Mouse (Mus musculus): Measurements from ENCODE around the gene Fryl. TPM values are rescaled to one million over a fixed set of nuclear protein-coding genes. Genes with fewer than 3 reads are reported as not detected.
A peak's percentile ranks its signal among the peaks of the same experiment; 100 is the strongest.

Fryl gene
- polyA plus RNA-seq, 1 experiment from 2014 or later = 30.7 TPM

DNA sequence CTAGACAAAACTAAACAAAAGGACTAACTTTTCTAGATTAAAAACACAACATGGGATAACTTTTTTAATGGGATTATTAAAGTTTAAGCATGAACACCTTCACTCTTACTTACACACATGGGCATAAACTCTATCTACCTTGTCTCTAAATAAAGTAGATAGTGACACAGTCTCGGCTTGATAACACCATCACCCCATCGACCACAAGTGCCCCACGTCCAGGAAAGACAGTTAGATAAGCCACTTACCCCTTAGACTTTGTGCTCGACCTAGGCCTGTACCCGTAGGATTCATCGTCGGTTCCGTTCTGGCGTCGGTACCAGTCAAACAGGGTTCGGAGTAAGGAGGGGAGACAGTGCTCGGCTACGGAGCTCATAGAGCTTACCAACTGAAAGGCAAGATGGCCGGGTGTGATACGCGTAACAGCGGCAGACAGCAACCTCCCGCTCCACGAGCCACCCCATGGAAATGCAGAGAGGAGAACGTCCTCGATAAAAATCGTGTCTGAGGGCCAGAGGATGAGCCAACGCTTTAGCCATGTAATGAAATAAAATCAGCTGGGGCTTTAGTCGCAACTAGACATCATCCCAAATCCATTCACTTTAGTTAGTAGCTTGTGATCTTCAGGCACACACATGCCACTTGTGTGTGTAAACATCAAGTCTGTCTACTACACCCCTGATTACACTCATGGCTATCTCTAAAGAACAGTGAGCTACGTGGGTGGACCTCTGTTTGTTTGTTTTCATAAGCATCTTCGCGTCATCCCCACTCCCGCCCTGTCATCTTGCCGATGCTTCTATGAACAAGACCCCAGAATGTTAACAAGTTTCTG lies 123.2 kb downstream of the Fryl start:
- Histone ChIP-seq H3K27ac (no peak overlapping the region), H3K27me3 (ENCODE audit: insufficient read depth, poor library complexity, severe bottlenecking) (no peaks in the 10 kb centered on the region), H3K4me1 (replicated peaks) (peaks cover 5% of the 10 kb centered on the region; the same call in 1 of the 2 replicates), H3K36me3 (peaks cover 22% of the 10 kb centered on the region), H3K9me3 (no peaks in the 10 kb centered on the region), H3K4me3 (no peak overlapping the region)
- 93% methylated on average over 29 of the region's 29 CpGs for WGBS
- no peak for DNase-seq (ENCODE audit: low spot score)

DNA sequence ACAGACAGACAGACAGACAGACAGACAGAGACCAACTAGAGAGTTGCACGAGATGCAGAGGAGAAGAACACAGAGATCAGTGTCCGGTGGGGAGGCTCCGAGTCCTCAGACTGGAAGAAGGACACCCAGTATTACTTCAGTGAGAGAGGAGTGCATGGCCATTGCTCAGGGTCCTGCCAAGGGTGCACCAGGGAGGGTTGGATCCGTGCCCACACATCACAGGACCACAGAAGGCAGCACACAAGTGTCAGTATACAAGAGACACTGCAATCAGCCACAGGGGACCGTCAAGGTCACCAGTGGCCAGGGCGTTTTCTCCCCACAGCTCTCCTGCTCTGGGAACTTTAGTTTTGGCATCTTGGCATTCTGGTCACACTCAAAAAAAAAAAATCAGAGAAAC lies 125.4 kb downstream of the Fryl start:
- Histone ChIP-seq H3K4me1 (replicated peaks) (peaks cover 5% of the 10 kb centered on the region; the same call in 1 of the 2 replicates), H3K27ac (0 out of 2 replicates have a peak overlapping the region, but pooled peaks have one; percentile 3), H3K9me3 (no peaks in the 10 kb centered on the region), H3K4me3 (no peak overlapping the region), H3K36me3 (peaks cover 41% of the 10 kb centered on the region), H3K27me3 (ENCODE audit: insufficient read depth, poor library complexity, severe bottlenecking) (no peaks in the 10 kb centered on the region)
- WGBS = 84% methylated on average over 6 of the region's 6 CpGs
- no peak for DNase-seq (ENCODE audit: low spot score)

DNA sequence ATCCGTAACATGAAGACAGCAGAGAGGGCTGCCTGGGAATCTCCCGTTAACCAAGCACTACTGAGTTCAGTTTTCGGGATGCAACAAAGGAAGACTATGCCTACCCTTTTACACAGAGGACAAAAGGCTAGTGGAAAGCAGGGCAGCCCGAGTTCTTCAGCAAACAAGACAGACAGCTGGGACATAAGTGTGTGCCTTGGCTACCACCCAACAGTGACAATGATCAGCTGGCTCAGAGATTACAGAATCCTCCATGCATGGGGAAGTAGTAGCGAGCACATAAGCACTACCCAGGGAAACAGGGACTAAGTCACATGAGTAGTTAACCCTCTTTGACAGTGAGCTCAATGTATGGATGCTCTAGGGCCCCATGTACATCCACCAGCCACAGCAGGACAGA lies 126.5 kb downstream of the Fryl start:
- Histone ChIP-seq H3K4me3 (no peak overlapping the region), H3K9me3 (no peaks in the 10 kb centered on the region), H3K27ac (no peak overlapping the region), H3K4me1 (replicated peaks) (peaks cover 5% of the 10 kb centered on the region; the same call in 1 of the 2 replicates), H3K36me3 (peaks cover 52% of the 10 kb centered on the region), H3K27me3 (ENCODE audit: insufficient read depth, poor library complexity, severe bottlenecking) (no peaks in the 10 kb centered on the region)
- DNase-seq (ENCODE audit: low spot score) = no peak
- WGBS = 61% methylated on average over 5 of the region's 5 CpGs

GRCm38 (mm10) chr5:73119969-73120725 lies 136.3 kb downstream of the Fryl start:
- H3K4me1 ChIP-seq (replicated peaks) = no peaks in the 10 kb centered on the region
- WGBS = 94% methylated on average over 13 of the region's 13 CpGs
- H3K36me3 ChIP-seq = peaks cover 61% of the 10 kb centered on the region
- H3K27me3 ChIP-seq (ENCODE audit: insufficient read depth, poor library complexity, severe bottlenecking) = no peaks in the 10 kb centered on the region
- H3K27ac ChIP-seq = no peak overlapping the region
- DNase-seq (ENCODE audit: low spot score) = no peak
- H3K4me3 ChIP-seq = no peak overlapping the region
- no peaks in the 10 kb centered on the region for H3K9me3 ChIP-seq

DNA sequence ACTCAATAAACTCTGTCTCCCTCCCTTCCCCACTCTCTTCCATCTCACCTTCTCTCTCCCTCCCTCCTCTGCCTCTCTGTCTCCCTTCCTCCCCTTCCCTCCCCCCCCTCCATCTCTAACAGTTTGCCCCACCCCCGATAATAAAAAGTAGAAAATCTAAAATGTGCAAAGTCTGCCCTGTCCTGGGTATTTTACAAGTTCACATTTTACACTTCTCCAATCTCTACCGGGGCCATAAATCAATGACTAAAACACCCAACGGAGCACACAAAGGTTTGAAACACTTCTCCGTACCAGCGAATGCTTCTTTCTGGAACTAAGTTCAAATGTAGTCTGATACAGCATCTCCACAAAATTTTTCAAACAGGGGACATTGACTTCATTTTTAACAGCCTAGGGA lies 136.9 kb downstream of the Fryl start:
- no peak for DNase-seq (ENCODE audit: low spot score)
- Histone ChIP-seq H3K9me3 (no peaks in the 10 kb centered on the region), H3K27me3 (ENCODE audit: insufficient read depth, poor library complexity, severe bottlenecking) (no peaks in the 10 kb centered on the region), H3K36me3 (peaks cover 64% of the 10 kb centered on the region), H3K27ac (no peak overlapping the region), H3K4me1 (replicated peaks) (no peaks in the 10 kb centered on the region), H3K4me3 (no peak overlapping the region)
- 98% methylated on average over 5 of the region's 5 CpGs for whole genome bisulfite sequencing

DNA sequence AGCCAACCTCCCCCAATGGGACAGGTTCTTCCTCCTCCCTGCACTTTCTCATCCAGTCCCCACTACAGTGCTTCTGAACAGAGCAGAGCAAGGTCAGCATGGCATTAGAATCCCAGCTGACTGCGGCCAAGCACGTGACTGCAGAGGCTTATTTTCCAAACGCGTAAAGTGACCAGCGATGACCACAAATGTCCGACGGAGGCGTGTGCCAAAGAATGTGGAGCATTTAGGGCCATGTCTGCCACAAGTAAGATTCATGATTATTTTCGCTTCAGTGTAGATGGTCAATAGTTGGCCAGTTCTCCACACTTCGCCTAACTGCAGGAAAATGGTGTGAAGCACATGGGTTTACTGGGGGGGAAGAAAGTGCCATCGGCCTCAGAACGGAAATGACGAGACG lies 137.6 kb downstream of the Fryl start:
- no peaks in the 10 kb centered on the region for H3K4me1 ChIP-seq (replicated peaks)
- no peak overlapping the region for H3K4me3 ChIP-seq
- peaks cover 69% of the 10 kb centered on the region for H3K36me3 ChIP-seq
- DNase-seq (ENCODE audit: low spot score) = no peak
- 92% methylated on average over 14 of the region's 14 CpGs for WGBS
- H3K27ac ChIP-seq = no peak overlapping the region
- H3K9me3 ChIP-seq = no peaks in the 10 kb centered on the region
- H3K27me3 ChIP-seq (ENCODE audit: insufficient read depth, poor library complexity, severe bottlenecking) = no peaks in the 10 kb centered on the region

DNA sequence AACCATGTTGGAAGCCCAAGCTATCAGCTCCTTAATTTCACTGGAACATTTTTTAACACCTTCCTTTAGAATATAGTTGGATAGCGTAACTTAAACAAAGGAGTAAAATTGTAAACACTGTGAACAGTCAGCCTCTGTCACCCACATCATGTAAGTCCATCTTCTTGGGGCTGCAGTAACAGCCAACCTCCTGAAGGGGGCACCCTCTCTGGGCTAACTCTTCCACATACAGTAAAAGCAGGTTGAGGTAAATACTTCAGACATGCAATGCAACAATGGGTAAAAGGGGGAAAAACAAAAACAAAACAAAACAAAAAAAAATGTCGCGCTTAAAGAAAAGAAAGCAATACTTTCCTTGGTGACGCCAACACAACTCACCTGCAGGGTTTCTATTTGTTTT lies 141.5 kb downstream of the Fryl start:
- 92% methylated on average over 4 of the region's 4 CpGs for WGBS
- no peaks in the 10 kb centered on the region for H3K27me3 ChIP-seq (ENCODE audit: insufficient read depth, poor library complexity, severe bottlenecking)
- no peak overlapping the region for H3K27ac ChIP-seq
- peaks cover 68% of the 10 kb centered on the region for H3K36me3 ChIP-seq
- no peak overlapping the region for H3K4me3 ChIP-seq
- H3K9me3 ChIP-seq = no peaks in the 10 kb centered on the region
- H3K4me1 ChIP-seq (replicated peaks) = no peaks in the 10 kb centered on the region; the same call in 1 of the 2 replicates
- DNase-seq (ENCODE audit: low spot score) = no peak

GRCm38 (mm10) chr5:73112331-73112730 lies 144.1 kb downstream of the Fryl start:
- peaks cover 74% of the 10 kb centered on the region for H3K36me3 ChIP-seq
- H3K9me3 ChIP-seq = no peaks in the 10 kb centered on the region
- 85% methylated on average over 13 of the region's 13 CpGs for WGBS
- H3K27me3 ChIP-seq (ENCODE audit: insufficient read depth, poor library complexity, severe bottlenecking) = no peaks in the 10 kb centered on the region
- no peak overlapping the region for H3K27ac ChIP-seq
- no peak overlapping the region for H3K4me3 ChIP-seq
- H3K4me1 ChIP-seq (replicated peaks) = no peaks in the 10 kb centered on the region; the same call in 1 of the 2 replicates
- no peak for DNase-seq (ENCODE audit: low spot score)

DNA sequence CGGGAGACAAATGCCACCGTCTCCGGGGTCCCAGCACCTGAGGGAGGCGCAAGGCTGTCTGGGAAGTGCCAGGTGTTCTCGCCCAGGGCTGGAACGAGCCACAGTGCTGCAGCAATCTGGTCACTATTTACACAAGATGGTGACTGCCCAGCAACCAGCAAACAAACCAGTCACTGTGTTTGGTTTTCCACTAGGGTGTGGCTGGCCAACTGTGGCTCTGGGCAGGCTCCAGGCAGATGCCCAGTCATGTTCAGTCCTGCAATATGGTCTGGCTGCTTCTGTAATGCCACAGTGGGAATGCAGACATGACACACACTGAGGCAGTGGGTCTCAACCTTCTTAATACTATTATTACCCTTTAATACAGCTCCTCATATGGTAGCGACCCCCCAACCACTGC lies 152.8 kb downstream of the Fryl start:
- DNase-seq (ENCODE audit: low spot score) = no peak
- Histone ChIP-seq H3K27me3 (ENCODE audit: insufficient read depth, poor library complexity, severe bottlenecking) (no peaks in the 10 kb centered on the region), H3K9me3 (no peaks in the 10 kb centered on the region), H3K27ac (no peak overlapping the region), H3K4me3 (no peak overlapping the region), H3K4me1 (replicated peaks) (no peaks in the 10 kb centered on the region), H3K36me3 (peaks cover 94% of the 10 kb centered on the region)
- 94% methylated on average over 7 of the region's 7 CpGs for WGBS

- Histone ChIP-seq H3K36me3 (peaks cover 94% of the 10 kb centered on the region), H3K9me3 (no peaks in the 10 kb centered on the region), H3K27me3 (ENCODE audit: insufficient read depth, poor library complexity, severe bottlenecking) (no peaks in the 10 kb centered on the region), H3K4me1 (replicated peaks) (no peaks in the 10 kb centered on the region), H3K27ac (no peak overlapping the region), H3K4me3 (no peak overlapping the region)
- no peak for DNase-seq (ENCODE audit: low spot score)
- WGBS = 90% methylated on average over 10 of the region's 10 CpGs
Measured at GRCm38 (mm10) chr5:73102342-73102989, 154.0 kb downstream of the Fryl start.

- Histone ChIP-seq H3K27ac (no peak overlapping the region), H3K36me3 (peaks cover 94% of the 10 kb centered on the region), H3K27me3 (ENCODE audit: insufficient read depth, poor library complexity, severe bottlenecking) (no peaks in the 10 kb centered on the region), H3K4me1 (replicated peaks) (no peaks in the 10 kb centered on the region), H3K9me3 (no peaks in the 10 kb centered on the region), H3K4me3 (no peak overlapping the region)
- DNase-seq (ENCODE audit: low spot score) = no peak
- WGBS = 76% methylated on average over 8 of the region's 8 CpGs
Measured at GRCm38 (mm10) chr5:73092236-73092635, 164.2 kb downstream of the Fryl start.

DNA sequence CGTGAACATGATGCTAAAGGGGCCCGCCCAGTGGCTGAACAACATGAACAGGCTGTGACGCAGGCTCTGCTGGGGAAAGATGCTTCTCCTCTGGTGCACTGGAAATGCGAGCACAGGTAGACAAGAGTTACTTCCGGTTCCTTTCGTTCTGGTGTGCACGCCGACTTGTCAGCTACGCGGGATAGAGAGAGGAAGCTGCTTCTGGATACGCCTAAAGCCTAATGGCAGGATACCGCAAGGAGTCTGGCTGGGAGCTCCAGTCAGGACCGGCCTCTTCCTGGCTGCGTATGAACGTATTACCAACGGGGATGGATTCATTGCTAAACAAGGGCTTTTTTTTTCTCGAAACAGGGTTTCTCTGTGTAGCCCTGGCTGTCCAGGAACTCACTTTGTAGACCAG lies 167.3 kb downstream of the Fryl start:
- no peaks in the 10 kb centered on the region for H3K4me1 ChIP-seq (replicated peaks)
- DNase-seq (ENCODE audit: low spot score) = no peak
- no peaks in the 10 kb centered on the region for H3K9me3 ChIP-seq
- H3K4me3 ChIP-seq = no peak overlapping the region
- no peak overlapping the region for H3K27ac ChIP-seq
- no peaks in the 10 kb centered on the region for H3K27me3 ChIP-seq (ENCODE audit: insufficient read depth, poor library complexity, severe bottlenecking)
- peaks cover 87% of the 10 kb centered on the region for H3K36me3 ChIP-seq
- 95% methylated on average over 17 of the region's 17 CpGs for WGBS

DNA sequence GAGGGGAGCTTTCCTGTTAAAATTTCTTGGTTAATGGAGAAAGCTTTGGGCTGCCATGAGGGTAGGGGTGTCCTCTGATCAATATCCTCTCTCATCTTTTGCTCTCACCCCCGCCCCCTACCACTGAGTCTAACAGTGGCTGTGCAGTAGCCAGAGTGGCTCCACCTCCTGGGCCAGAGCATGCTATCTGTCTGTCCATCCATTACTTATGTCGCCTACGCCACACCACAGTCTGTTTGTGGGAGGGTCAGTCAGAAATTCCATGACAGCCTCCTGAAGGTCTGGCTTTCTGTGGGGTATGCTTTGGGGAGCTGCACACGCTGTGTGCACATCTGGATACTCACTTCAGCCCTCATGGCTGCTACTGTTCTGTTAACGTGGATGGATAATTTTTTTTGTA lies 174.9 kb downstream of the Fryl start:
- Histone ChIP-seq H3K9me3 (no peaks in the 10 kb centered on the region), H3K4me3 (no peak overlapping the region), H3K27ac (no peak overlapping the region), H3K4me1 (replicated peaks) (no peaks in the 10 kb centered on the region), H3K27me3 (ENCODE audit: insufficient read depth, poor library complexity, severe bottlenecking) (no peaks in the 10 kb centered on the region), H3K36me3 (peaks cover 71% of the 10 kb centered on the region)
- DNase-seq (ENCODE audit: low spot score) = no peak
- 95% methylated on average over 5 of the region's 5 CpGs for WGBS

Measured in hindbrain, embryonic 10.5 days (tissue).